Mouse (Mus musculus): ENCODE results near the gene Crtam. TPM values are rescaled to one million over a fixed set of nuclear protein-coding genes. Genes with fewer than 3 reads are reported as not detected.

The Crtam gene
- 0.25 and 0.29 TPM in 2 replicates for polyA plus RNA-seq (2016; fragmentation: Nextera tagmentation; extraction: Ambion mirVana)

DNA sequence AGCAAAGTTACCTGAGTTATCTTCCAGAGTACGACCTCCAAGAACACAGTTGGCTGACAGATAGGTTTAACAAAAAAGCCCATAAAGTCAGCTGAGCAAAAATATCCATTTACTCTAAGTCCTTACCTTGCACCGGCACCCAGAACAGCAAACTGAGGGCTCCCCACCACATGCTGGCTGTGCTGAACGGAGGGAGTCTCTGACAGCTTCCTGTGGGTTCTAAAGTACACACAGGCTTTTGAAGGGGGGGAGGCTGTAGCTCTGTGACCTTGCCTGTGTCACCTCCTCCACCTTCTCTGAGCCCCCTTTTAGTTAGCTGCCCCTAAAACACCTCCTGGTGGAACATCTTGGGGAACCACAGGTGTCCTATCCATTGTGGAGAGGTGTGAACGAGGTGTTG lies at the start of gene Crtam:
Crtam (minus strand) TSS at position 214 of the 400 bp plus-strand sequence.
- Histone ChIP-seq H3K27me3 (no peaks in the 10 kb centered on the region), H3K4me2 (replicated peaks) (no peak within 1 kb of the TSS), H3K27ac (no peak within 1 kb of the TSS), H3K9ac (no peak within 1 kb of the TSS), H3K4me1 (no peaks in the 10 kb centered on the region), H3K4me3 (no peak within 1 kb of the TSS), H3K36me3 (no peaks in the 10 kb centered on the region), H3K9me3 (no peaks in the 10 kb centered on the region)
- WGBS, result 62% methylated on average over 4 of the region's 4 CpGs
- ATAC-seq (ENCODE audit: insufficient number of reproducible peaks, insufficient read depth, low FRiP score, low TSS enrichment), result no peak

DNA sequence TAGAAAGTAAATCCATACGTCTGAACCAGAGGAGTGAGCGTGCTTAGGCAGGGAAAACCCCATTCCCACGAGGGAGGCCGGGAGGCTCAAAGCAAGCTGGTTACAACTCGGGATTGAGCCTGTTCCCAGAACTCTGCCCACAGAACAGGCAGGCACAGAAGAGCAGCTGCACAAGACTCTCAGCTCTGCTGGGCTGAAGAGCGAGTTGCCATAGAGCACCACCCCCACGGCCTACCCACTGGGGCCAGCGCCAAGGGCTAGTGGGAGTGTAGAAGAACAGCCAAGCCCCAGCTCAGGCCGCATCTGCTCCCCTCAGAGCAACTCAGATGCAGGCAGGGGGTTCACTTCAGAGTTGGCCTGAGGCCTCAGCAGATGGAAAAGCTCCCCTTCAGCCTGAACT lies 49.7 kb upstream of the Crtam start:
- H3K27me3 ChIP-seq, result no peaks in the 10 kb centered on the region
- no peak for ATAC-seq (ENCODE audit: insufficient number of reproducible peaks, insufficient read depth, low FRiP score, low TSS enrichment)
- no peak overlapping the region for H3K9ac ChIP-seq
- 81% methylated on average over 9 of the region's 9 CpGs for WGBS
- no peak overlapping the region for H3K4me3 ChIP-seq
- H3K4me1 ChIP-seq, result no peaks in the 10 kb centered on the region
- no peaks in the 10 kb centered on the region for H3K9me3 ChIP-seq
- 0 out of 2 replicates have a peak, but pooled peaks cover 5% of the 10 kb centered on the region for H3K36me3 ChIP-seq
- no peak overlapping the region for H3K4me2 ChIP-seq (replicated peaks)
- no peak overlapping the region for H3K27ac ChIP-seq

GRCm38 (mm10) chr9:41053478-41053877 lies 49.0 kb upstream of the Crtam start:
- 67% methylated on average over 4 of the region's 4 CpGs for WGBS
- H3K9me3 ChIP-seq, result no peaks in the 10 kb centered on the region
- no peak overlapping the region for H3K27ac ChIP-seq
- no peak overlapping the region for H3K9ac ChIP-seq
- H3K4me1 ChIP-seq, result no peaks in the 10 kb centered on the region
- no peak overlapping the region for H3K4me2 ChIP-seq (replicated peaks)
- no peak for ATAC-seq (ENCODE audit: insufficient number of reproducible peaks, insufficient read depth, low FRiP score, low TSS enrichment)
- no peak overlapping the region for H3K4me3 ChIP-seq
- H3K27me3 ChIP-seq, result no peaks in the 10 kb centered on the region
- 0 out of 2 replicates have a peak, but pooled peaks cover 5% of the 10 kb centered on the region for H3K36me3 ChIP-seq

DNA sequence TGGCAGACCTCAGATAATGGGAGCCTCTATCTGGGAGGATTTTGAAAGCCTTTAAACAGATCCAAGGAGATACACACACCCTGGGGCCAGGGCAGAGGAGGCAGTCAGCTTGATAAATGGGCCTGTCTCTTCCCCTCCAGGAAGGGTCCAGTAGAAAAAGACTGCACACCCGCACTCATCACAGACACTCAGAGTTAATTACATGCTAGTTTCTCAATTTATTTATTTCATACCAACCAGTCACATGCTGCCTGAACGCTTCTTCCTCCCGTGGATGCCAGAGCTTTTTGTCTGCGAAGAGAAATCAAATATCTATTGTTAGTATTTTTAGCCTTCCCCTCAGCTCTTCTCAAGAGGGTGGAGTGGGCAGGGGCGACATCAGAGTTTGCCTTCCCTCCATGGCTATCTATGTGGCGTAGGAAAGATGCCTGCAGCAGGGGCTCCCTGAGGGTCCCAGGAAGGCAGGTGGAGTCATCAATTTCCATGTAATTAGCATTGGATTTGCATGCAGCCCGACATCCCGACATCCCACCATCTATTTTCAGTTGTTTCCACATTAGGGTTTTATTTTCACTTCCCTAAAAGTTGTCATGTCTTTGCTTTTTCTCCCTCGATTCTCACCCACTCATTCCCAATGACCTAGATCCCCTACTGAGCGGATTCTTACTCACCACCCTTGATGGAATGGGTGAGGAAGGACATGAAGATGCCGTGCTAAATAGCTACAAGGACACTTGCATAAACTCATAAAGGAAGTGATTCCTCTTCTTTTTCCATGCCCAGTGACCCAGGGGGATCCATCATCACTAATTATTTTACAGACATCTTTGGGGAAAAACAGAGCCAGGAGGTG lies 46.9 kb upstream of the Crtam start:
- ATAC-seq (ENCODE audit: insufficient number of reproducible peaks, insufficient read depth, low FRiP score, low TSS enrichment), result no peak
- Histone ChIP-seq H3K27ac (0 out of 2 replicates have a peak overlapping the region, but pooled peaks have one; percentile 17), H3K27me3 (no peaks in the 10 kb centered on the region), H3K36me3 (0 out of 2 replicates have a peak, but pooled peaks cover 5% of the 10 kb centered on the region), H3K9me3 (no peaks in the 10 kb centered on the region), H3K4me2 (replicated peaks) (no peak overlapping the region), H3K9ac (no peak overlapping the region), H3K4me3 (no peak overlapping the region), H3K4me1 (no peaks in the 10 kb centered on the region)
- 70% methylated on average over 11 of the region's 11 CpGs for WGBS

DNA sequence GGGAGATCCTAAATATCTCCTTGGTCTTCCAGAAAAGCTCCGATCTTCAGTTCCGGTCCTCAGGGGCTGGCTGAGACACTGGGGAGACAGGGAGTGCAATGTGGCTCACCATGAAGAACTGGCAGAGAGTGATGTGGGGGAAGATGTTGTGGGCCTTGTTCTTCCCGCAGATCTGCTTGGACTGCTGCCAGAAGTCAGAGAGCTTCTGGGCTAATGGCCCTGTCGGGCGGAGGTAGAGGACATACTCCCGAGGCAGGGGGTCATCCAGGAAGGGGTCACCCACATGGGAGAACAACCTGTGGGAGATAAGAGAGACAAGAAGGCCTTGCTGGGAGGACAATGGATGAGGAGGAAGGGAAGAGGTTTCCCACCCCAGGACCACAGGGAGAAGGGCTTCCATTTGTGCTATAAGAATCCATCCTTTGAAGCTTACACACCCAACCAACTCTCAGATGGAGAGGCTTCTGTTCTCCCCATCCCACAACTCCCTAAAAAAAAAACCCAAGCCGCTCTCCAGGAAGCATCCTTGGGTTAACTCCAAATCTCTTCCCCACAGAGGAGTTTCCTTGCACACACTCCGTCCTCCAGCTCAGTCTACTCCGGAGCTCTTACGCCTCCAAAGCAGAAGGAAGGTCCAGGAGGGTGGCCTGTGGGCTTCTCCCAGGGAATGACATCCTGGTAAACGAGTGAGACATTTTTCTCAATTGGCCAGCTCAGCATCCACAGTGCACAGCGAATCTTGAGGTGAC lies 46.1 kb upstream of the Crtam start:
- H3K4me2 ChIP-seq (replicated peaks), result no peak overlapping the region
- H3K27me3 ChIP-seq, result no peaks in the 10 kb centered on the region
- no peak overlapping the region for H3K9ac ChIP-seq
- no peak overlapping the region for H3K27ac ChIP-seq
- no peaks in the 10 kb centered on the region for H3K9me3 ChIP-seq
- no peak overlapping the region for H3K4me3 ChIP-seq
- 0 out of 2 replicates have a peak, but pooled peaks cover 5% of the 10 kb centered on the region for H3K36me3 ChIP-seq
- ATAC-seq (ENCODE audit: insufficient number of reproducible peaks, insufficient read depth, low FRiP score, low TSS enrichment), result no peak
- 73% methylated on average over 12 of the region's 12 CpGs for WGBS
- no peaks in the 10 kb centered on the region for H3K4me1 ChIP-seq

DNA sequence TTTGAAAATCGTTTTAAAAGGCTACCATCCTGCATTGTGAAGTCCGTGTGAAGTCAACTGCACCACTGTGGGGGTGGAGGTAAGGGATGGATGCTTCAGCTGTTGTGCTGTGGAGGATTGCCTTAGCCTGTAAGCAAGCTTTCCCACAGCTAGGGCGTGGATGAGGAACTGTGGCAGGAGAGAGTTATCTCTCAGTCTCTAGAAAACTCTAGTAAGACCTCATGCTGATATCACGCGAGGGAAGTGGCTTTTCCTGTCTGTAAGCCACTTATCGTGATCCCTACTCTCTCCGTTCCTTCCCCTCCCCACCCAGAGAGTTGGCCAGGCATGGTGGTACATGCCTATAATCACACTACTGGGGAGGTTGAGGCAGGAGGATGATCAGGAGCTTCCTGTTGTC lies 44.9 kb upstream of the Crtam start:
- Histone ChIP-seq H3K4me3 (no peak overlapping the region), H3K27me3 (no peaks in the 10 kb centered on the region), H3K9me3 (no peaks in the 10 kb centered on the region), H3K9ac (no peak overlapping the region), H3K4me2 (replicated peaks) (no peak overlapping the region), H3K36me3 (0 out of 2 replicates have a peak, but pooled peaks cover 5% of the 10 kb centered on the region), H3K4me1 (no peaks in the 10 kb centered on the region), H3K27ac (no peak overlapping the region)
- 88% methylated on average over 7 of the region's 7 CpGs for WGBS
- no peak for ATAC-seq (ENCODE audit: insufficient number of reproducible peaks, insufficient read depth, low FRiP score, low TSS enrichment)

DNA sequence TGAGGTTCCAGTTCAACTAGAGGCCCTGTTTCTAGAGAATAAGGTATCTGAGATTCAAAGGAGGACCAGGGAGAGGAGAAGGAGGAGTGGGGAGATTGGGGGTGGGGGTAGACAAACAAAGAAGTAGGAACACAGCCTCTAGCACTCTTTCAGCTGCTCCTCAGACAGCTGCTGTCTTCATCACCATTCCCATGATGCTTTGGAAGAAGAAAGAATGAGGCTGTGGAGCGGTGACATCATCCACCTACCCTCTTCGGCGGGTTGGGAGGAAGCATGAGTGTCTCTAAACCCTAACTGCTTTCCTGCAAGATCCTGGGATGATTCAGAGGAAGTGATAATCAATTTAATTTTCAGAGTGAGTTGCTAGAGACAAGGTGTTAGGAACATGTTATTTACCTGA lies 44.4 kb upstream of the Crtam start:
- 0 out of 2 replicates have a peak, but pooled peaks cover 5% of the 10 kb centered on the region for H3K36me3 ChIP-seq
- 89% methylated on average over 3 of the region's 3 CpGs for WGBS
- no peaks in the 10 kb centered on the region for H3K27me3 ChIP-seq
- H3K9ac ChIP-seq, result no peak overlapping the region
- no peaks in the 10 kb centered on the region for H3K4me1 ChIP-seq
- no peak overlapping the region for H3K27ac ChIP-seq
- H3K4me3 ChIP-seq, result no peak overlapping the region
- H3K4me2 ChIP-seq (replicated peaks), result no peak overlapping the region
- H3K9me3 ChIP-seq, result no peaks in the 10 kb centered on the region
- no peak for ATAC-seq (ENCODE audit: insufficient number of reproducible peaks, insufficient read depth, low FRiP score, low TSS enrichment)

- ATAC-seq (ENCODE audit: insufficient number of reproducible peaks, insufficient read depth, low FRiP score, low TSS enrichment), result no peak
Observed at GRCm38 (mm10) chr9:41048216-41048615, 43.8 kb upstream of the Crtam start.

DNA sequence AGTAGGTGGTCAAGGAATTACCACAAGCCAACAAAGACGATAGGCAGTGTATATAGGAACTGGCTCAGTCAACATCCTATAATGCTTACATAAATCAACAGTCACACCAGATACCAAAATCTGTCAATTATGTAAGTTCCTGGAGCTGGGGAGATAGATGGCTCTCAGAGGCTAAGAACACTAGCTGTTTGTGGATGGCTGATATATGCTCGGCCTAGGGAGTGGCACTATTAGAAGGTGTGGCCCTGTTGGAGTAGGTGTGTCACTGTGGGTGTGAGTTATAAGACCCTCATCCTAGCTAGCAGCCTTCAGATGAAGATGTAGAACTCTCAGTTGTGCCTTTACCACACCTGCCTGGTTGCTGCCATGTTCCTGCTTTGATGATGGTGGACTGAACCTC lies 43.2 kb upstream of the Crtam start:
- WGBS, result 86% methylated on average over 2 of the region's 2 CpGs
- Histone ChIP-seq H3K27me3 (no peaks in the 10 kb centered on the region), H3K4me2 (replicated peaks) (no peak overlapping the region), H3K27ac (no peak overlapping the region), H3K4me1 (no peaks in the 10 kb centered on the region), H3K9me3 (no peaks in the 10 kb centered on the region), H3K36me3 (0 out of 2 replicates have a peak, but pooled peaks cover 5% of the 10 kb centered on the region), H3K9ac (no peak overlapping the region), H3K4me3 (no peak overlapping the region)
- ATAC-seq (ENCODE audit: insufficient number of reproducible peaks, insufficient read depth, low FRiP score, low TSS enrichment), result no peak

More at GRCm38 (mm10) chr9:41048216-41048615, 43.8 kb upstream of the Crtam start:
- Histone ChIP-seq H3K9me3 (no peaks in the 10 kb centered on the region), H3K27me3 (no peaks in the 10 kb centered on the region), H3K4me3 (no peak overlapping the region), H3K9ac (no peak overlapping the region), H3K4me1 (no peaks in the 10 kb centered on the region), H3K27ac (no peak overlapping the region), H3K36me3 (0 out of 2 replicates have a peak, but pooled peaks cover 5% of the 10 kb centered on the region), H3K4me2 (replicated peaks) (no peak overlapping the region)
- 95% methylated on average over 7 of the region's 7 CpGs for WGBS

DNA sequence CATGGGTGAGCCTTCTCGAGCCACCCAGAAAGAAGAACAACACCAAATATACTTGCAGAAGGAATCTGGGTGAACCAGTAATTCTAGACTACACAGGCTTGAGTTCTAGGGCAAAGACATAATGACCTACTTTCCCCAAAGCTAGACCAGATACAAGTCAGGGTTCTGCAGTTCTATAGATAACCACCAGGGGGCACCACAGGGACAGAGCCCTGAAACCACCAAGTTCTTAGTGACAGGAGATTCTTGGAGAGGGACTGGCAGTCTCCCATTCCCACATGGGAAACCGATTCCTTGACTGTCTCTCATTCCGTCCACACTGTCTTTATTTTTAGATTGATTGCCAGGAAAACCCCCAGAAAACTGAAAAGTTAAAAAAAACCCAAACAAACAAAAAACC lies 40.2 kb upstream of the Crtam start:
- no peak overlapping the region for H3K4me3 ChIP-seq
- no peak for ATAC-seq (ENCODE audit: insufficient number of reproducible peaks, insufficient read depth, low FRiP score, low TSS enrichment)
- H3K27ac ChIP-seq, result no peak overlapping the region
- 0 out of 2 replicates have a peak, but pooled peaks cover under 1% of the 10 kb centered on the region for H3K36me3 ChIP-seq
- H3K9me3 ChIP-seq, result no peaks in the 10 kb centered on the region
- no peak overlapping the region for H3K9ac ChIP-seq
- no peaks in the 10 kb centered on the region for H3K4me1 ChIP-seq
- WGBS, result 16% methylated on average over 3 of the region's 3 CpGs
- H3K4me2 ChIP-seq (replicated peaks), result no peak overlapping the region
- no peaks in the 10 kb centered on the region for H3K27me3 ChIP-seq

DNA sequence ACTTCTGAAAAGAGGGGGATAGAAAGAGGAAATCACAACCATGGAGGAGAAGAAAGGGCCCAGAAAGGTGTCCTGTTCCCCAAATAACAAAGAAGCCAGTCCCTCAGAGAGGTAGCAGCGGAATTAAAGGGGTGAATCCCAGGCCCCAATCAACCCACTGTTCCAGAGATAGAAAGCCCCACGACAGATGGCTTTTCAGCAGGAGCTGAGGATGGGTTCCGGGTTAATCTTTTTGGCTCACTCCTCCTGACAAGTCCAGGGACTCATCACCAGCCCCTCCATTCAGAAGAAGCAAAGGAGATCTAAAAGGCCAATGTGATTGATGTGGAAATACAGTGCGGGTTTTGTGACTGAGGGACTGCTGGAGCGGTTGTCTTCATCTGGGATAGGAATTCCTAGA lies 39.2 kb upstream of the Crtam start:
- no peaks in the 10 kb centered on the region for H3K9me3 ChIP-seq
- no peaks in the 10 kb centered on the region for H3K4me1 ChIP-seq
- H3K27ac ChIP-seq, result no peak overlapping the region
- H3K9ac ChIP-seq, result no peak overlapping the region
- H3K4me3 ChIP-seq, result no peak overlapping the region
- no peak overlapping the region for H3K4me2 ChIP-seq (replicated peaks)
- WGBS, result 91% methylated on average over 5 of the region's 5 CpGs
- ATAC-seq (ENCODE audit: insufficient number of reproducible peaks, insufficient read depth, low FRiP score, low TSS enrichment), result no peak
- H3K36me3 ChIP-seq, result no peaks in the 10 kb centered on the region
- no peaks in the 10 kb centered on the region for H3K27me3 ChIP-seq
